Mouse (Mus musculus): ENCODE measurements around the gene Bpifb2.
"Not testable (repeated sequence)": the region's sequence is repeated elsewhere in the genome, so short reads cannot be mapped to it uniquely, and the experiment has no call there.

Gene Bpifb2

DNA sequence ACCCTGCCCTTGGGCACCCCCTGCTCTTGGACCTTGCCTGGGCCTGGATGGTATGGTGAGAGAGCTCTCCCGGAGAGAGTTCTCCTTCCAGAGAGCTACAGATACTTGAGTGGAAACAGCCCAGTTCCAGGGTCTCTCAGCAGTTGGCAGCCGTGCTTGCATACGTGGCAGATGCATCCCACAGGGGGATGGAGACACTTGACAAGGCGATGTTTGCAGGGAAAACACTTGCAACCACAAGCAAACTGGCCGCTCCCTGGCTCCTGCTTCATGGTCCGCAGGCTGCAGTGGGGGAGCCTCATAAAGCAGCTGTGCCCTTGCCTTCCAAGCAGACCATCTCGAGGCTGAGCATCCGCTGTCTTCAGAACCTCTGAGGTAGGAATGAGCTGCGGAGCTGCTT, at the start of gene Bpifb2:
TSS of gene Bpifb2 (plus strand) at position 301 of the 400 bp plus-strand sequence.
- DNase-seq (ENCODE audit: low spot score): no peak

DNA sequence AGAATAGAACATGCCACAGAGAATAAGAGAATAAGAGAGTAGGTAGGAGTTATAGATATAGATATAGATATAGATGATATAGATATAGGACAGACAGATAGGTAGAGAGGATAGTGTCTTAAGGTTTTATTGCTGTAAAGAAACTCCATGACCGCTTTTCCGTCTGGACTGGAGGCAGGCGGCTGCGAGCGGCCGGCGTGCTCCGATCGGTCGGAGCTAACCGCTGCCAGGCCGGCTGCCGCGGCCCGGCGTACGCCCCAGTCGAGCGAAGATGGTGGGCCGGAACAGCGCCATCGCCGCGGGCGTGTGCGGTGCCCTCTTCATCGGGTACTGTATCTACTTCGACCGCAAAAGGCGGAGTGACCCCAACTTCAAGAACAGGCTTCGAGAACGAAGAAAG, 48.9 kb upstream of the Bpifb2 start:
- DNase-seq (ENCODE audit: low spot score): not testable (repeated sequence)

DNA sequence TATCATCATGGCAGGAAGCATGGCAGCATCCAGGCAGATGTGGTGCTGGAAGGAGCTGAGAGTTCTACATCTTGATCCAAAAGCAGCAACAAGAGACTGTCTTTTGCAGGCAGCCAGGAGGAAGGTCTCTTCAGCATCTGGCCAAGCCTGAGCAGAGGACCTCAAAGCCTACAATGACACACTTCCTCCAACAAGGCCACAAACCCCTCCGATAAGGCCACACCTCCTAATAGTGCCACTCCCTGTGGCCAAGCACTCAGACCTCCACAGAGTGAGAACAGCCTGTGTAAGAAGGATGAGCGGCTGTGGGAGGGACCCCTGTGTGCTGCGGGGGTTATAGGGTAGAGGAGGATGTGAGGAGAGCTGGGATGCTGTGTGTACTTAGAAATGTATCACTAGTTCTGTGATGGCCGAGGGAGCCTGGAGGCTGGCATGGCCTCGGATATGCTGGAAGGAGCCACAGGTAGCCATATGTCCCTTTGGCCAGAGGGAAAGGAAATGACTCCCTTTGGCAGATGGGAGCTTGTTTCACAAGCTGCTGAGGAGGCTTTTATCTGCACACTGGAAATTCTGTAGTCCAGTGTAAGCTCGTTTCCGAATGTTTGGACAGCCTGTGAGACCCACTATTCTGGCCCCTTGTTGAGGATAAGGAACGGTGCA, 47.5 kb upstream of the Bpifb2 start:
- DNase-seq (ENCODE audit: low spot score): no peak

DNA sequence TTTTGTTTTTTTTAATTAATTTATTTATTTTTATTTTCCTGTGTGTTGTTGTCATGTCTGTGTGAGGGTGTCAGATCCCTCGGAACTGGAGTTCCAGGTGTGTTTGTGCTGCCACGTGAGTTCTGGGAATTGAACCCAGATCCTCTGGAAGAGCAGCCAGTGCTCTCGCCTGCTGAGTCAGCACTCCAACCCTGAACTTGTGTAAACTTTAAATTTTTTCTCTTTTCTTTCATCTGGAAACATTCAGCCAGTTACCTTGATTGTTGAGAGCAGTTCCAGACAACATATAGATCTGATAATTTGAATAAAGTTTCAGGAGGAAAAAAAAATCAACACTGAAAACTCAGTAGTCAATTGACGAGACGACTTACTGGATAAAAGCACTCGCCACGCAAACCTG, 46.1 kb upstream of the Bpifb2 start:
- no peak for DNase-seq (ENCODE audit: low spot score)

DNA sequence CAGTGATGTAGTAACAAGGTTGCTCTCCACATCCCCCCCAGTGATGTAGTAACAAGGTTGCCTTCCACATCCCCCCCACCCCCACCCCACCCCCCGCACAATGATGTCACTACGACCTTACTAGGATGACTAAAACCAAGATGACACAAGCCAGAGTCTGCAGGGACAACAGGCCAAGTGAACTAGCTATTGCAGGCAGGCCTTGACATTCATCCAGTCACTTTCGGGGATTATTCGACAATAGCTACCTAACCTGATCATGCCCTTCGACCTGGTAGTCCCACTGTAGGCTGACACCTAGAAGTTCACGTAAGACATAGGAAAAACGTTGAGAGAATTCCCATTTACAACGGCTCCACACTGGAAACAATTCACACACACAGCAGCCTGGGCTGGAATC, 41.6 kb upstream of the Bpifb2 start:
- no peak for DNase-seq (ENCODE audit: low spot score)

DNA sequence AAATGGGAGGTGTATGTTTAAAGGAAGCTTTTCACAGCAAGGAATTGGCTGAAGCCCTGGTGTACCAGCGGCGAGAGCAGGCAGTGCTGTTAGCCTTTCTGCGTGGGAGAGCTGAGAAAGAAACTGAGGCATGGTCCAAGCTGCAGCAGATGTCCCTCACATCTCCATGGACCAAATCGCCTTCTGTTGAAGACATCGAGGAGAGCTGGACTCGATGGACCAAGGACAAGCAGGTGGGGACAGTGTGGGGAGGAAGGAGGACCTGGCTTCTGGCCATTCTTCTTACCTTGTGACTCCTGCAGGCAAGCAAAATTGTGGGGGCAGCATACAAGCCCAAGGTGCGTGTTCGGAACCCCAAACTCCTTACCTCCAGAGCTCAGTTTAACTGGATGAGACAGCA, 32.0 kb upstream of the Bpifb2 start:
- no peak for DNase-seq (ENCODE audit: low spot score)

DNA sequence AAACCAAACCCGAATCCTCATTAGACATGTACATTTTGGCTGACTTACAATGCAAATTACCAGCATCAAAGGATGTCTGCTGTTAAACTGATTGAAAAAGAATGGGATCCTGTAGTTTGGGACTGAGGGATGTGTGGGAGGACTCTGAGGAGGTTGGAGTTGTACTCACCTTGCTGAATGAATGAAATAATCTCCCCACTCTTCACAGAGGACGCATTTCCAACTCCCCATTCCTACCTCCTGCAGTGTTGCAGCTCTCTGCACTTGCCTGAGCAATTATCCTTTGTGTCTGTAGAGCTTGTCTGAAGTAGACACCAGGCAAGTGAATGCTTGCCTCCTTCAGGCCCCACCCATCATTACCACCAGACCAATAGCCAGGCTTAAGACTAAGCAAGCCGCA, 26.5 kb upstream of the Bpifb2 start:
- DNase-seq (ENCODE audit: low spot score): no peak

DNA sequence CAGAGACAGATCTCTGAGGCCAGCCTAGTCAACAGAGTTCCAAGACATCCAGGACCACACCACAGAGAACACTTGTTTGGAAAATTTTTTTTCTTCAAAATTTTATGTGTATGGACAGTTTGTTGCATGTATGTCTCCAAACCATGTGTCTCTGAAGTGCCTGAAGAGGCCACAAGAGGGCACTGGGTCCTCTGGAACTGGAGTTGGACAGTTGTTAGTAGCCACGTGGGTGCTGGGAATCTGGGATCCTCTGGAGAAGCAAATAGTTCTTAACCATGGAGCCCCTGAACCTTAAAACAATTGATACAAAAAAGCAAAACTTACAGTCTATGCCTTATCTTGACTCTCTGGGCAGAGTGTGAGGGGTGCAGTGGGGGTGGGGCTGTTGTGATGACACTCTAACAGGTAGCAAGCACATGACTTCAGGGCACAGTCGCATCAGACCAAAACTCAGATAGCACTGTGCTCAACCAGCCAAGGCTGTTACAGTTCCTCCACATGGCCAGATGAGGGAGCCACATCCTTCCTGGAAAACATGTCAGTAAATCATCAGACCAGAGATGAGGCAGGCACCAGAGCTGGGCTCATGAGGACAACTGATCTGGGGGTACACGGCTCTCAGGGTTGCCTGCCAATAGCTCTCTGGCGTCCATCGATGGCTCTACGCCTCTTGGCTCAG, 24.4 kb upstream of the Bpifb2 start:
- no peak for DNase-seq (ENCODE audit: low spot score)

DNA sequence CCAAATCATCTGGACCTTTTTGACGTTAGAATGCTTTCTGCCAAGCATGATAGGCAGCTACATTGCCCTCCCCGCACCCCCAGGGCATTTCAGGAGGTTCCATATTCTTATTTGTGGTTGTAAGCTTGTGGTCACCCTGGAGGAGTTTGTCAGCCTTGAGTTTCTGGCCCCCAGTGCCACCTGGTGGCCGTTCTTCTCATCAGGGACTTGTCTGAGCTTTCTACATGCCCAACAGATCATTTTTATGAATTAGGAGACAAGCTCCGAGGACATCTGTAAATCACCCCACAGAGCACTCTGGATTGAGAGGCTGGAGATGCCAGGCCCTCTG, 23.9 kb upstream of the Bpifb2 start:
- peak; percentile 10 for DNase-seq (ENCODE audit: low spot score)

DNA sequence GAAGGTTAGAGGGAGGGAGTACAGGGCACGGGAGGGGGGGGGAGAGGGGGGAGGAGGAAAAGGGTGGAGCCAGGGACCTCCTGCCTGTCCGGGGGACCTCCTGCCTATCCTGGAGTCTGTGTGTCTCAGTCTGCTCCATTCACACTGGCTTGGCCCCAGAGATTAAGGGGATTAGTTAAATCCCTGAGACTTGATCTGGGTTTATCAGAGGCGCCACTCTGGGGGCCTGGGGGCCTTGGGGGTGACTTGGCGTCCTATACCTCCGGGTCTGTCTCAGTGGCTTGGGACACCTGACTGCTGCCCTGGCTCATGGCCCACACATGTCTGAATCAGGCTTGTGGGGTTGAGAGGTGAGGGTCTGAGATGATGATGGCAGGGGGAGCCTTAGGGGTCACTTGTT, 21.3 kb upstream of the Bpifb2 start:
- DNase-seq (ENCODE audit: low spot score): no peak

DNA sequence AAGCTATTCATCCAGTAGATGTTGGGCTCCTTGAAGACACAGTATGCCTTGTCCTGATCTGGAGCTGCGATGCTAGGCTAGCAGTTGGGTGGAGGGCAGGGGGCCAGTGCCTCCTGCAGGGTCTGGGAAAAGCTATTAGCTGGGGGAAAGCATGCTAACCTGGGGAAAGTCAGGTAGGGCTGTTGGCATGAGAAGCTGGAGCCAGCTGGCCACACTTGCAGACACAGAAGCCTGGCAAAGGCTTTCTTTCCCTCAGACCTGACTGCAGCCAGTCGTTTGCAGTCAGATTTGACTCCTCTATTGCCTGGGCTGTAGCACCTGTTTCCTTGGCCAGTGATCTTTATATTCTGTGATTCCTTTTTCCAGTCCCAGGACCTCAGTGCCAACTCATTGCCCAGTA, 15.3 kb upstream of the Bpifb2 start:
- DNase-seq (ENCODE audit: low spot score): no peak

DNA sequence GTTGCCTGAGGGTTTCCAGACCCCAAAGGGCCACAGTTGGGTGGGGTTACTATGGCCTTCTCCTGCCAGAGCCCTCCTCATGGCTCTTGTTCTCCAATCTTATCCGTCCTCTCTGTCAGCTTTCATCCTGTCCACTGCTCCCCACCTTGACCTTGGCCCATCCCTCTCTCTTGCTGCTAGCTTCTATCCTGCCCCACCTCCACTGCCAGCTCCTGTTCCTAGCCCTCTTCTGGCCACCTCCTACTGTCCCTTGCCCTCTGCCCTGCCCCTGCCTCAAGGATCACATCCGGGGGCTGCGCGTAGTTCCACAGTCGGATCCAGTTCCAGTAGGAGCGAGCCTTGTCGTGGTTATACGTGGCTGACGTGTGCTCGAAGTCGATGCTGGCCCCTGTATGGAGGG, 14.5 kb upstream of the Bpifb2 start:
- no peak for DNase-seq (ENCODE audit: low spot score)

DNA sequence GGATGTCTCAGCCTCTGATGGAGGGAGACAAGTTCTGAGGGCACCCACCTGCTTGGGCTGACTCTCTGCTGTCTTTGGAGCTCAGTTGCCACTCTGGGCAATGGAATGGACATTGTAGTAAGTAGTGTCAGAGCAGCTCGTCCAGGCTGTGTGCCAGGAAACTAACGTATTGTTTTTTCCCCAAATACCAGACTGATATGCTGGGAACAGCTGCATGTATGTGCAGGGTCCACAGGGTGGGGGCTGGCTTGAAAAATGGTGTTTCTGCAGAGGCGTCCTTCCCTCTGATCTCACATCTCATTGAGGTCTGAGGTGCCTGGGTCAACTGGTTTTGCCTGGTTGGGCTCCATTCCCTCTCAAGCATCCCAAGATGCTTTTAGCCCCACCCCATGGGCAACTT, 14.1 kb upstream of the Bpifb2 start:
- no peak for DNase-seq (ENCODE audit: low spot score)

DNA sequence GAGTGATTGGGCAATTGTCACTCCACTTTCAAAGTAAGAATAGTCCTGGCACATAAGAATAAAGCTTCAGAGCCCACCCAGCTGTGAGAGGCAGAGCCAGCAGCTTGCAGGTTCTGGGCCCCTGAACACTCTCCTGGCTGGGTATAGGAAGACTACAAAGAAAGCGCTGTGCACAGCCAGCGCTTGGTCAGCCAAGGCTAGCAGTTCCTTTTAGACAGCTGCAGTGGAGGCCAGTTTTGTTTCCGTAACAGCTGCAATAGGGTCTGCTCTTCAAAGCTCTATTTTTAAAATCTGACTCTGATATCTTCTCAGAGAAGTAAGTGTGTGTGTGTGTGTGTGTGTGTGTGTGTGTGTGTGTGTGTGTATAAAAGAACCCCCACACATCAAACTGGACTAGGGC, 12.9 kb upstream of the Bpifb2 start:
- no peak for DNase-seq (ENCODE audit: low spot score)

DNA sequence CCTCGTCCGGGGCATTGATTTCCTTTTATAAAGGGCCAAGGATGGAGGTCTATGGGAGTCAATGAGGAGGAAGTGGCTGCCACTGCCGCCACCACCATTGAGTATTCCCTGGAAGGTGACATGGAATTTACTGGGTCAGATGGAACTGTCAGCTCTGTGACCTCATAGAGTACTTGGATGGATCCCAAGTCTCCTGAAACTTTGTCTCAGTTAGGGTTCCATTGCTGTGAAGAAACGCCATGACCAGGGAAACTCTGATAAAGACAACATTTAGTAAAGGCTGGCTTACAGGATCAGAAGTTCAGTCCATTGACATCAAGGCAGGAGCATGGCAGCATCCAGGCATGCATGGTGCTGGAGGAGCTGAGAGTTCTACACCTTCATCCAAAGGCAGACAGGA, 3.9 kb upstream of the Bpifb2 start, which contains the start of gene Sun5:
TSS of gene Sun5 (minus strand) at position 101 of the 400 bp plus-strand sequence.
- no peak for DNase-seq (ENCODE audit: low spot score)

DNA sequence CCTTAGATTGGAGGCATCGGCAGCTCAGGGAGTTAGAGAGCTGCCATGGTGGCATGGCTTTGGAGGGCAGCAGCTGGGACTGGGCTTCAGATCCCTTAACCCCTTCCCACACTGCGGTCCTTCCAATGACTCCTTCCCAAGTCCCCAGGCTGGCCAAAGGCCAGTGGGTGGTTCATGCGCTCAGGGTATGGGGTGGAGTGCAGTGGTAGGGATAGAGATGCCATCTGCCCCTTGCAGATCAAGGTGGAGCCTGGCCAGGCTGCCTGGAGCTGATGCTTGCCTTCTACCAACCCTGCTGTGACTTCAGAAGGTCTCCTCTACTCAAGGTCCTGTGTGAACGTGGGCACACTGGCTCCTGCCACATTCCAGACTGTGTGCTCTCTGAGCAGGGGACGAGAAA, 24.3 kb downstream of the Bpifb2 start:
- DNase-seq (ENCODE audit: low spot score): no peak

DNA sequence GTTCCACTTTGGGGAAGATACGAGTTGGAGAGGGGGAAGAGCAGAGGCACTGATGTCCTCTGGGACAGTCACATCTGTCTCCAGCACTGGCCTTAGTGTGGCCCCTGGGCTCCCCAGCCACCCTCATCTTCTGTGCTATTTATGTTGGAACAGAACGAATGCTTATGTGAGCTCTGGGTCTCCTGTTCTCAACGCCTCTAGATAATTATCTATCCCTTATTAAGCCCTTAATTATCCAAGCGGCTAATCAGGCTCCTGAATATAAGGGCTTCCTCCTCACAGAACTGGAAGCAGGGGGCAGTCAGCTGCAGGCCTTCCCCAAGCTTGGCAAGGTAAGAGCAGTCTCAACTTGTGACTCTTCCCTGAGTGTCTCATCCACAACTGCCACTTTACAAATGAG, 25.2 kb downstream of the Bpifb2 start, which contains the start of gene Bpifb6:
TSS of gene Bpifb6 (plus strand) at position 301 of the 400 bp plus-strand sequence.
- DNase-seq (ENCODE audit: low spot score): no peak

DNA sequence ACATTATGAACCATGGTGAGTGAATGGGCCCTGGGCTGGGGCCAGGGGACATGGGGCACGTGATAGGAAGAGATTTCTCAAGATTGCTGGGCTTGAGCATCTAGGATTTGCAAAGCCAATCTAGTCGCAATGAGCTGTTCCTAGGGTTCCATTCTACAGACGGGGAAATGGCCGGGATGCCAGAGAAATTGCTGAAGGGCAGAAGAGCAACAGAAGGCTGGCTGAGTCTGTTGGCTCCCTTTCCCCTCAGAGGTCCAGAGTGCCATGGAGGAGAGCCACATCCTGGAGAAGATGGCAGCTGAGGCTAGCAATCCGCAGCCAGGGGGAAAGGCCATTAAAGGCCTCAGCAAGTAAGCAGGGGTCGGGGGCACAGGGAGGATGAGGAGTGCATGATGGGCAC, 27.9 kb downstream of the Bpifb2 start:
- no peak for DNase-seq (ENCODE audit: low spot score)

DNA sequence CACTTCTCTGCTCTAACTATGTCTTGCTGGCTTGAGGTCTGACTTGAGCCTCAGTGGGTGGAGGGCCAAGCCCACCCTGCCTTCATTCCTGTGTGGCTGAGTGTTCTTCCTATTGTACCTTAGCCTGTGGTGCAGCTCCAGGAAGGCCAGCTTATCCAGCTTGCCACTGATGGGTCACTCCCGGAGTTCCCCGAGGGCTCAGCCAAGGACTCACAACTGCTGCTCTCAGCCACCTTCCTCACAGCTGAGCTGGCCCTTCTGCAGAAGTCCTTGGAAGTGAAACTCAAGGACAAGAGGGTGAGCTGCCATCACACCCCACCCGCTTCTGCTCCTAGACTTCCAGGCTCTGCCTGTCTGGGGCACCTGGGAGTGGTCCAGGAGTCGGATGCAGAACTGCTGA, 31.8 kb downstream of the Bpifb2 start:
- no peak for DNase-seq (ENCODE audit: low spot score)

DNA sequence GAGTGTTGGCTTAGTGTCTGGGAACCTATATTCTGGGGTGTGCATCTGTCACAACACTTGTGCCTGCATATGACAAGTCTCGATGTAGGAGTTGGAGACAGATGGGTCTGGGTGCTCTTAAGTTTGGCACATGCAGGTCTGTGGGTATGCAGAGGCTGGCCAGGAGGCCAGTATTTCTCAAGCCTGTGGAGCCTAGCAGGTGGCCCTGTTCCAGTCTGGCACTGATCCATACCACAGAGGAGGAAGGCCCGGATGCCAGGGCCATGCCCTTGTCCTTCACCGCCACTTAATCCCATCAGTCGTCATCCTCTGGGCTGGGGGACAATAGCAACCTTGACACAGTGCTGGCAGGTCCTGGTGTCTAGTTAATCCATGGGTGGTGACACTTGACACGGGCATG, 39.3 kb downstream of the Bpifb2 start:
- DNase-seq (ENCODE audit: low spot score): no peak

DNA sequence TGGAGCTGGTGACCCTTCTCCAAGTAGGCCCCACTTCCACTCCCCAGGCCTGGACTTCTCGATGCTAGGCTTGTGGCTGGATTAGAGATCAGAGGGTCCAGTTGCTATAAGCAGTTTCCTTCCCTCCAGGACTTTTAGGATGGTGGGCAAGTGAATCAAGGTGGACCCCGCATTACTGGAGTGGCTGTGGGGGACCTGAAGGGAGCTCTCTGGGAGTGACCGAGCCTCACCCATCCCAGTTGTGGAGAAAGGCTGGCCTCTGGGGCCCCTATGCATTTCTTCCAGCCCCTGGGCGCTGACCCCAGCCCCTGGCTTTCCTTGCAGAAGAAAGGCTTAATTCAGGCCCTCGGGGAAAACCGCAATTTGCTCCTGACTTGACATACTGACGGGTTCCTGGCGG, 43.1 kb downstream of the Bpifb2 start, which contains the start of gene Bpifb3:
TSS of gene Bpifb3 (plus strand) at position 301 of the 400 bp plus-strand sequence.
- DNase-seq (ENCODE audit: low spot score): no peak

DNA sequence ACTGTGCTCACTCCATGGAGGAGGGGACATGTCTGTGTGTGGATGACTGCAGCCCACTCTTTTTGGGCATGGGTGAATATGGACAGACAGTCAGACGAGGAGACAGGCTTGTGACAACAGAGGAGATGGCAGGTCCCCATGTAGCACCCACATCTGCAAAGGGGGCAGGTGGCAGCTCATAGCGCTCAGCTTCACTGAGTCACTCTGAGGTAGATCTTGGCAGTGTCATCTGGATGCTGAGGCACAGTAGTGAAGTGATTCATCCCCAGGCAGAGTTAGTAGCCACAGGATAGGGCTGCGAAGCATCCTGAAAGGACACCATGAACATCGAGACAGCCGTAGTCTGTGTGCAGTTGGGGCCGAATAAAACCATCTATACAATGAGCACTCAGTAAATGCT, 46.4 kb downstream of the Bpifb2 start:
- no peak for DNase-seq (ENCODE audit: low spot score)

DNA sequence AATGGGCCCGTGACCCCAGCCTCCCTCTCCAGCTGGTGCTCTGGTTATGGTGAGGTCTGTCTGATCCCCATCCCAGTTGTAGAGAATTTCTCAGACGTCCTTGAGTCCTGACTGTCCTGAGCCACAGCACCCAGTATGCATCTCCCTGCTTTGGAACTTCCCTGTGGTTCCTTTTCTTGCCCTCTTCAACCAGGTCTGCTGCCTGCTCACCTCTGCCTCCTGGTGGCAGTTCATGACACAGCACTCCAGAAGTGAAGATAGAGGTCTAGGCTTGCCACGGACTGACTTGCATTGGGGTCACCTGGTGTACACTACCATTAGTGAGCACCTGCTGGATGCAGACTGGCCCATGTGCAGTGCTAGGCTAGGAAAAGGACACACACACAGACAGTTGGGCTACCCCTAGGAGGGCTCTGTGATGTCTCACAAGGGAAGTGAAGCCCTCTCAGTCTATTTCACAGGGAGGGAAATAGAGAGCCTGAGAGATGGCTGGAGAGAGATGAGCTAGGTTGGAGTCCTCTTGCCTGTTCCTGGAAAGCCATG, 55.1 kb downstream of the Bpifb2 start:
- peak; percentile 13 for DNase-seq (ENCODE audit: low spot score)

DNA sequence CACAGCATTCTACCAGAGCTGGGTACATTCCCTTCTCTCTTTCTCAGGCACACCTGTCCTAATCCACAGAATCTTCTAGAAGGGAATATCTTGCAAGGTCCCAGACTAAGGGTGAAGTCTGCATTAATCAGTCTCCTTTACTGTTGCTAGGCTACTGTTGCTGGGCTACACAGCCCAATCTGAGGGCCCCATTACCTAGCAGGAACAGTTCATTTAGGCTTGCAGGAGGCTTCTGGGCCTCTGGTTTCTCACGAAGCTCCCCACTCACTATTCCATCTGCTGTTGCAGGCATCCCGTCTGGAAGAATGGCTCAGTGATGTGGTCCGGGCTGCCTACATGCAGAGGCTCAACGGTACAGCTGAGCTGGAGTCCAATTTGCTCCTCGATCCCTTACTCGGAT, 56.3 kb downstream of the Bpifb2 start:
- no peak for DNase-seq (ENCODE audit: low spot score)

Measured in yolk sac, embryonic 10.5 days (tissue).